Mouse (Mus musculus) kidney, adult 2 months (tissue): ENCODE results near the gene Slc6a9.

Experiments
- CTCF ChIP-seq: fragments of 200-500 bp; conservative IDR thresholded peaks from 2 replicates; pipeline ENCODE4 v1.5.1; 2011; ENCODE audit warnings: low read depth, mild to moderate bottlenecking, control low read depth, low read length, moderate library complexity, mixed read lengths; ENCODE audit not compliant: insufficient read depth, insufficient read length
- POLR2A ChIP-seq: fragments of 200-500 bp; IDR thresholded peaks from one replicate; pipeline ENCODE4 v1.6.1; 2011; ENCODE audit warnings: low read depth, low read length, control low read depth

DNA sequence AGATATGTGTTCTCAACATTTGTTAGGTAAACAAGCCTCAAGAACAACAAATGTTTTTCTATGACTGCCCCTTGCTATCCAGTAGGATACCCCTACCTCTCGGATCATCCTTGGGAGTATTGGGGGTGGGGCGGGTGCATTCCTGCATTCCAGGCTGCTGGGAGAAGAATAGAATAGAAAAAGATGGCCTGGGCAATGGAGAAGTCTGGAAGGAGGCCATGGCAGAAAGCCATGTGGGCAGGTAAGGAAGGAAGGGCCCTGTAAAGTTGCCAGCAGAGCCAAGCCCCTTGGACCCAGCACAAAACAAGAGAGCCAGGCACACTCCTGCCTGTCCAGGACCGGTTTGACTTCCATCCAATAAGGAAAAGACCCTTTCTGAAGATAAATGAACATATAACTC is 79.1 kb downstream of the Slc6a9 start:
- no peak for TF ChIP-seq POLR2A
- no peak for TF ChIP-seq CTCF
